Mouse (Mus musculus): ENCODE results near the gene Myom3.
A peak's percentile ranks its signal among the peaks of the same experiment; 100 is the strongest.

Myom3 gene

GRCm38 (mm10) chr4:135762251-135762906, 2.9 kb downstream of the Myom3 start:
- DNase-seq = peak; percentile 45 to 64

GRCm38 (mm10) chr4:135764700-135765099, 5.2 kb downstream of the Myom3 start:
- DNase-seq = no peak

- DNase-seq = no peak
Measured at GRCm38 (mm10) chr4:135765707-135766106, 6.2 kb downstream of the Myom3 start.

GRCm38 (mm10) chr4:135766976-135767375, 7.5 kb downstream of the Myom3 start:
- peak; percentile 63 to 65 for DNase-seq

GRCm38 (mm10) chr4:135768572-135769526, 9.3 kb downstream of the Myom3 start:
- peak; percentile 66 to 78 for DNase-seq

- peak; percentile 50 to 56 for DNase-seq
Measured at GRCm38 (mm10) chr4:135770611-135771305, 11.2 kb downstream of the Myom3 start.

- no peak for DNase-seq
Measured at GRCm38 (mm10) chr4:135771592-135771991, 12.1 kb downstream of the Myom3 start.

- DNase-seq = no peak
Measured at GRCm38 (mm10) chr4:135772671-135773070, 13.2 kb downstream of the Myom3 start.

GRCm38 (mm10) chr4:135774496-135774895, 15.0 kb downstream of the Myom3 start:
- no peak for DNase-seq

GRCm38 (mm10) chr4:135776850-135777249, 17.3 kb downstream of the Myom3 start:
- no peak for DNase-seq

- no peak for DNase-seq
Measured at GRCm38 (mm10) chr4:135779661-135780060, 20.1 kb downstream of the Myom3 start.

- DNase-seq = no peak
Measured at GRCm38 (mm10) chr4:135780255-135780654, 20.7 kb downstream of the Myom3 start.

- DNase-seq = no peak
Measured at GRCm38 (mm10) chr4:135781304-135781703, 21.8 kb downstream of the Myom3 start.

- no peak for DNase-seq
Measured at GRCm38 (mm10) chr4:135786581-135786980, 27.1 kb downstream of the Myom3 start.

- DNase-seq = no peak
Measured at GRCm38 (mm10) chr4:135787271-135787670, 27.8 kb downstream of the Myom3 start.

- no peak for DNase-seq
Measured at GRCm38 (mm10) chr4:135789135-135789534, 29.6 kb downstream of the Myom3 start.

- peak; percentile 71 for DNase-seq
Measured at GRCm38 (mm10) chr4:135792821-135793220, 33.3 kb downstream of the Myom3 start.

- DNase-seq = peak in 1 of 2 experiments; percentile 56
Measured at GRCm38 (mm10) chr4:135797931-135798330, 38.4 kb downstream of the Myom3 start.

GRCm38 (mm10) chr4:135801543-135801942, 42.0 kb downstream of the Myom3 start:
- DNase-seq = peak; percentile 93 to 95

GRCm38 (mm10) chr4:135803299-135803698, 43.8 kb downstream of the Myom3 start:
- DNase-seq = peak in 1 of 2 experiments; percentile 50

GRCm38 (mm10) chr4:135804169-135804568, 44.7 kb downstream of the Myom3 start:
- no peak for DNase-seq

GRCm38 (mm10) chr4:135814896-135815295, 55.4 kb downstream of the Myom3 start:
- DNase-seq = no peak

Measured in cerebellum, postnatal 14 days (tissue).